Mouse (Mus musculus): ENCODE results near the gene Ubl3. TPM values are rescaled to one million over a fixed set of nuclear protein-coding genes. Genes with fewer than 3 reads are reported as not detected.

Gene Ubl3
- 71.5 and 74.5 TPM in 2 replicates for polyA plus RNA-seq (2015; fragmentation: Nextera tagmentation; extraction: Ambion mirVana)

- WGBS, result under 1% methylated on average over 80 of the region's 95 CpGs
- ATAC-seq, result peak; percentile 95
Observed at GRCm38 (mm10) chr5:148552187-148553071, at the start of gene Ubl3. Gene Ubl3 (minus strand): TSS chr5:148552789.

GRCm38 (mm10) chr5:148598376-148598775 is 45.8 kb upstream of the Ubl3 start:
- Histone ChIP-seq H3K36me3 (ENCODE audit: poor library complexity, severe bottlenecking) (no peaks in the 10 kb centered on the region), H3K4me2 (no peak overlapping the region), H3K27me3 (no peaks in the 10 kb centered on the region), H3K4me1 (peaks cover 2% of the 10 kb centered on the region; the same call in 1 of the 2 replicates), H3K27ac (no peak overlapping the region), H3K9ac (no peak overlapping the region), H3K4me3 (no peak overlapping the region), H3K9me3 (replicated peaks) (peaks cover 3% of the 10 kb centered on the region; the same call in 1 of the 2 replicates)
- WGBS, result 52% methylated on average over 9 of the region's 9 CpGs
- no peak for ATAC-seq

More at GRCm38 (mm10) chr5:148552187-148553071, at the start of gene Ubl3:
- Histone ChIP-seq H3K9ac (peak within 1 kb of the TSS; percentile 86), H3K4me2 (peak within 1 kb of the TSS; percentile 84), H3K4me3 (peak within 1 kb of the TSS; percentile 78), H3K9me3 (replicated peaks) (no peaks in the 10 kb centered on the region), H3K36me3 (ENCODE audit: poor library complexity, severe bottlenecking) (no peaks in the 10 kb centered on the region), H3K27ac (peak within 1 kb of the TSS; percentile 99), H3K4me1 (peaks cover 50% of the 10 kb centered on the region), H3K27me3 (peaks cover 8% of the 10 kb centered on the region; the same call in 1 of the 2 replicates)

- 94% methylated on average over 15 of the region's 15 CpGs for WGBS
- ATAC-seq, result no peak
Observed at GRCm38 (mm10) chr5:148596086-148596753, 43.6 kb upstream of the Ubl3 start.

GRCm38 (mm10) chr5:148595459-148595751 is 42.8 kb upstream of the Ubl3 start:
- Histone ChIP-seq H3K4me2 (no peak overlapping the region), H3K4me1 (peaks cover 5% of the 10 kb centered on the region; the same call in 1 of the 2 replicates), H3K4me3 (no peak overlapping the region), H3K36me3 (ENCODE audit: poor library complexity, severe bottlenecking) (no peaks in the 10 kb centered on the region), H3K9ac (no peak overlapping the region), H3K27ac (no peak overlapping the region), H3K9me3 (replicated peaks) (no peaks in the 10 kb centered on the region), H3K27me3 (no peaks in the 10 kb centered on the region)
- no peak for ATAC-seq
- 85% methylated on average over 1 of the region's 1 CpGs for WGBS

More at GRCm38 (mm10) chr5:148596086-148596753, 43.6 kb upstream of the Ubl3 start:
- Histone ChIP-seq H3K27ac (no peak overlapping the region), H3K27me3 (no peaks in the 10 kb centered on the region), H3K4me1 (peaks cover 5% of the 10 kb centered on the region; the same call in 1 of the 2 replicates), H3K36me3 (ENCODE audit: poor library complexity, severe bottlenecking) (no peaks in the 10 kb centered on the region), H3K9me3 (replicated peaks) (no peaks in the 10 kb centered on the region), H3K4me3 (no peak overlapping the region), H3K9ac (no peak overlapping the region), H3K4me2 (no peak overlapping the region)

GRCm38 (mm10) chr5:148594693-148595458 is 42.3 kb upstream of the Ubl3 start:
- Histone ChIP-seq H3K9ac (no peak overlapping the region), H3K27me3 (no peaks in the 10 kb centered on the region), H3K9me3 (replicated peaks) (no peaks in the 10 kb centered on the region), H3K27ac (no peak overlapping the region), H3K4me3 (no peak overlapping the region), H3K4me1 (peaks cover 5% of the 10 kb centered on the region; the same call in 1 of the 2 replicates), H3K4me2 (no peak overlapping the region), H3K36me3 (ENCODE audit: poor library complexity, severe bottlenecking) (no peaks in the 10 kb centered on the region)
- ATAC-seq, result no peak
- 90% methylated on average over 3 of the region's 3 CpGs for WGBS

GRCm38 (mm10) chr5:148593607-148594006 is 41.0 kb upstream of the Ubl3 start:
- Histone ChIP-seq H3K9ac (no peak overlapping the region), H3K27ac (no peak overlapping the region), H3K4me2 (no peak overlapping the region), H3K36me3 (ENCODE audit: poor library complexity, severe bottlenecking) (no peaks in the 10 kb centered on the region), H3K27me3 (no peaks in the 10 kb centered on the region), H3K9me3 (replicated peaks) (no peaks in the 10 kb centered on the region), H3K4me1 (peaks cover 7% of the 10 kb centered on the region), H3K4me3 (no peak overlapping the region)
- ATAC-seq, result no peak
- WGBS, result 11% methylated on average over 4 of the region's 4 CpGs

GRCm38 (mm10) chr5:148591448-148591862 is 38.9 kb upstream of the Ubl3 start:
- 49% methylated on average over 7 of the region's 7 CpGs for WGBS

GRCm38 (mm10) chr5:148590603-148591447 is 38.2 kb upstream of the Ubl3 start:
- H3K27me3 ChIP-seq, result no peaks in the 10 kb centered on the region
- H3K9ac ChIP-seq, result no peak overlapping the region
- H3K4me1 ChIP-seq, result peaks cover 13% of the 10 kb centered on the region
- no peak for ATAC-seq
- H3K4me3 ChIP-seq, result no peak overlapping the region
- WGBS, result 73% methylated on average over 18 of the region's 20 CpGs
- no peak overlapping the region for H3K27ac ChIP-seq
- no peaks in the 10 kb centered on the region for H3K9me3 ChIP-seq (replicated peaks)
- no peaks in the 10 kb centered on the region for H3K36me3 ChIP-seq (ENCODE audit: poor library complexity, severe bottlenecking)
- no peak overlapping the region for H3K4me2 ChIP-seq

More at GRCm38 (mm10) chr5:148591448-148591862, 38.9 kb upstream of the Ubl3 start:
- no peak overlapping the region for H3K27ac ChIP-seq
- no peak overlapping the region for H3K9ac ChIP-seq
- no peaks in the 10 kb centered on the region for H3K36me3 ChIP-seq (ENCODE audit: poor library complexity, severe bottlenecking)
- H3K4me2 ChIP-seq, result no peak overlapping the region
- ATAC-seq, result no peak
- H3K27me3 ChIP-seq, result no peaks in the 10 kb centered on the region
- no peaks in the 10 kb centered on the region for H3K9me3 ChIP-seq (replicated peaks)
- H3K4me3 ChIP-seq, result no peak overlapping the region
- H3K4me1 ChIP-seq, result peaks cover 13% of the 10 kb centered on the region

GRCm38 (mm10) chr5:148588987-148589386 is 36.4 kb upstream of the Ubl3 start:
- no peak overlapping the region for H3K27ac ChIP-seq
- no peak overlapping the region for H3K4me2 ChIP-seq
- no peak overlapping the region for H3K9ac ChIP-seq
- 81% methylated on average over 3 of the region's 3 CpGs for WGBS
- H3K9me3 ChIP-seq (replicated peaks), result 0 out of 2 replicates have a peak, but pooled peaks cover 1% of the 10 kb centered on the region
- no peak overlapping the region for H3K4me3 ChIP-seq
- no peaks in the 10 kb centered on the region for H3K27me3 ChIP-seq
- ATAC-seq, result no peak
- no peaks in the 10 kb centered on the region for H3K36me3 ChIP-seq (ENCODE audit: poor library complexity, severe bottlenecking)
- H3K4me1 ChIP-seq, result peaks cover 13% of the 10 kb centered on the region

- H3K4me2 ChIP-seq, result no peak overlapping the region
- ATAC-seq, result no peak
- no peak overlapping the region for H3K4me3 ChIP-seq
- no peaks in the 10 kb centered on the region for H3K36me3 ChIP-seq (ENCODE audit: poor library complexity, severe bottlenecking)
- 22% methylated on average over 6 of the region's 6 CpGs for WGBS
- H3K27ac ChIP-seq, result no peak overlapping the region
- H3K9ac ChIP-seq, result no peak overlapping the region
- peaks cover 9% of the 10 kb centered on the region; the same call in 1 of the 2 replicates for H3K9me3 ChIP-seq (replicated peaks)
- peaks cover 9% of the 10 kb centered on the region for H3K4me1 ChIP-seq
- no peaks in the 10 kb centered on the region for H3K27me3 ChIP-seq
Observed at GRCm38 (mm10) chr5:148588142-148588650, 35.6 kb upstream of the Ubl3 start.
